Mouse (Mus musculus) forebrain, embryonic 13.5 days (tissue): ENCODE measurements around the gene Scrn1. TPM values are rescaled to one million over a fixed set of nuclear protein-coding genes. Genes with fewer than 3 reads are reported as not detected.
A peak's percentile ranks its signal among the peaks of the same experiment; 100 is the strongest.

Experiments
- ATAC-seq: fragments of 200-750 bp; cut with Nextera tagmentation; 2 replicates; pipeline ENCODE4 v1.8.0; 2017
- H3K27ac ChIP-seq: fragments of 300-500 bp; sonication (generic); 2 replicates; pipeline ENCODE4 v1.5.1; 2015; ENCODE audit warnings: inconsistent platforms, mild to moderate bottlenecking, moderate library complexity
- H3K27me3 ChIP-seq: fragments of 300-500 bp; sonication (generic); 2 replicates; pipeline ENCODE4 v1.6.1; 2015; ENCODE audit warnings: mild to moderate bottlenecking, inconsistent platforms
- H3K36me3 ChIP-seq: fragments of 300-500 bp; sonication (generic); 2 replicates; pipeline ENCODE4 v1.6.1; 2015; ENCODE audit warnings: mild to moderate bottlenecking, inconsistent platforms; ENCODE audit not compliant: poor library complexity, severe bottlenecking
- H3K4me1 ChIP-seq: fragments of 300-500 bp; sonication (generic); 2 replicates; pipeline ENCODE4 v1.6.1; 2015; ENCODE audit warnings: inconsistent platforms
- H3K4me2 ChIP-seq: fragments of 300-500 bp; sonication (generic); 2 replicates; pipeline ENCODE4 v1.6.1; 2015; ENCODE audit warnings: inconsistent platforms, mild to moderate bottlenecking, moderate library complexity
- H3K4me3 ChIP-seq: fragments of 300-500 bp; sonication (generic); 2 replicates; pipeline ENCODE4 v1.5.1; 2015; ENCODE audit warnings: mild to moderate bottlenecking, inconsistent platforms
- H3K9ac ChIP-seq: fragments of 300-500 bp; sonication (generic); 2 replicates; pipeline ENCODE4 v1.6.1; 2015; ENCODE audit warnings: mild to moderate bottlenecking, inconsistent platforms
- H3K9me3 ChIP-seq: fragments of 300-500 bp; sonication (generic); replicated peaks from 2 replicates; pipeline ENCODE4 v1.6.1; 2016; ENCODE audit warnings: inconsistent platforms
- whole genome bisulfite sequencing: fragments of 180-500 bp; shearing (Covaris S2); methylation state at CpG from one replicate; pipeline ENCODE4 v1.1.7; 2015; 5-methylcytosine and 5-hydroxymethylcytosine counted together
- polyA plus RNA-seq: library from polyadenylated mRNA; unstranded; fragments of >200 nt; fragmentation: Nextera tagmentation; extraction: Ambion mirVana; gene quantifications from 2 replicates; pipeline ENCODE4 v1.2.1, GENCODE M21; 2015

Gene Scrn1
- polyA plus RNA-seq, 1 experiment from 2014 or later = 129 TPM

- Histone ChIP-seq H3K36me3 (no peaks in the 10 kb centered on the region), H3K9ac (peak overlapping the region; percentile 77), H3K27me3 (no peaks in the 10 kb centered on the region), H3K4me1 (peaks cover 73% of the 10 kb centered on the region), H3K27ac (peak overlapping the region; percentile 31; the same call in 1 of the 2 replicates), H3K4me2 (peak overlapping the region; percentile 77), H3K9me3 (no peaks in the 10 kb centered on the region), H3K4me3 (peak overlapping the region; percentile 80)
- 86% methylated on average over 4 of the region's 4 CpGs for WGBS
- ATAC-seq = no peak
These were observed 2.7 kb downstream of the Scrn1 start for GRCm38 (mm10) chr6:54563561-54563960.

GRCm38 (mm10) chr6:54562018-54562809, 4.1 kb downstream of the Scrn1 start:
- Histone ChIP-seq H3K36me3 (peaks cover 4% of the 10 kb centered on the region; the same call in 1 of the 2 replicates), H3K9me3 (no peaks in the 10 kb centered on the region), H3K27ac (no peak overlapping the region), H3K4me2 (peak overlapping the region; percentile 29; the same call in 1 of the 2 replicates), H3K27me3 (no peaks in the 10 kb centered on the region), H3K9ac (no peak overlapping the region), H3K4me1 (peaks cover 66% of the 10 kb centered on the region), H3K4me3 (no peak overlapping the region)
- no peak for ATAC-seq
- WGBS = 79% methylated on average over 17 of the region's 17 CpGs

GRCm38 (mm10) chr6:54558466-54558865, 7.8 kb downstream of the Scrn1 start:
- Histone ChIP-seq H3K27me3 (no peaks in the 10 kb centered on the region), H3K9me3 (no peaks in the 10 kb centered on the region), H3K9ac (no peak overlapping the region), H3K4me1 (peaks cover 68% of the 10 kb centered on the region), H3K4me2 (no peak overlapping the region), H3K27ac (no peak overlapping the region; the same call in 1 of the 2 replicates), H3K36me3 (peaks cover 4% of the 10 kb centered on the region; the same call in 1 of the 2 replicates), H3K4me3 (no peak overlapping the region)
- no peak for ATAC-seq
- WGBS = 72% methylated on average over 7 of the region's 7 CpGs

- peaks cover 69% of the 10 kb centered on the region for H3K4me1 ChIP-seq
These were observed 8.6 kb downstream of the Scrn1 start for GRCm38 (mm10) chr6:54557671-54558070.

GRCm38 (mm10) chr6:54555816-54556215, 10.5 kb downstream of the Scrn1 start:
- H3K4me1 ChIP-seq = peaks cover 81% of the 10 kb centered on the region
- no peaks in the 10 kb centered on the region for H3K27me3 ChIP-seq
- H3K4me3 ChIP-seq = no peak overlapping the region
- no peak for ATAC-seq
- WGBS = 24% methylated on average over 1 of the region's 1 CpGs
- H3K36me3 ChIP-seq = peaks cover 4% of the 10 kb centered on the region; the same call in 1 of the 2 replicates
- H3K4me2 ChIP-seq = 0 out of 2 replicates have a peak overlapping the region, but pooled peaks have one; percentile 37
- H3K9ac ChIP-seq = no peak overlapping the region
- peak overlapping the region; percentile 88 for H3K27ac ChIP-seq
- no peaks in the 10 kb centered on the region for H3K9me3 ChIP-seq

More at GRCm38 (mm10) chr6:54557671-54558070, 8.6 kb downstream of the Scrn1 start:
- H3K27ac ChIP-seq = no peak overlapping the region
- H3K4me3 ChIP-seq = no peak overlapping the region
- no peak for ATAC-seq
- H3K9me3 ChIP-seq = no peaks in the 10 kb centered on the region
- peaks cover 4% of the 10 kb centered on the region; the same call in 1 of the 2 replicates for H3K36me3 ChIP-seq
- H3K4me2 ChIP-seq = no peak overlapping the region
- 93% methylated on average over 7 of the region's 7 CpGs for WGBS
- no peaks in the 10 kb centered on the region for H3K27me3 ChIP-seq
- H3K9ac ChIP-seq = no peak overlapping the region

- H3K4me3 ChIP-seq = no peak overlapping the region
- H3K36me3 ChIP-seq = peaks cover 4% of the 10 kb centered on the region; the same call in 1 of the 2 replicates
- ATAC-seq = peak; percentile 78
- H3K4me2 ChIP-seq = peak overlapping the region; percentile 37
- WGBS = 5% methylated on average over 8 of the region's 8 CpGs
- peak overlapping the region; percentile 10; the same call in 1 of the 2 replicates for H3K9ac ChIP-seq
- peak overlapping the region; percentile 88 for H3K27ac ChIP-seq
- peaks cover 84% of the 10 kb centered on the region for H3K4me1 ChIP-seq
- no peaks in the 10 kb centered on the region for H3K27me3 ChIP-seq
- H3K9me3 ChIP-seq = no peaks in the 10 kb centered on the region
These were observed 11.8 kb downstream of the Scrn1 start for GRCm38 (mm10) chr6:54554341-54555110.

- Histone ChIP-seq H3K4me1 (peaks cover 86% of the 10 kb centered on the region), H3K9ac (no peak overlapping the region), H3K36me3 (peaks cover 4% of the 10 kb centered on the region), H3K9me3 (no peaks in the 10 kb centered on the region), H3K27ac (peak overlapping the region; percentile 88), H3K4me3 (no peak overlapping the region), H3K4me2 (peak overlapping the region; percentile 37), H3K27me3 (no peaks in the 10 kb centered on the region)
- no peak for ATAC-seq
- 24% methylated on average over 2 of the region's 2 CpGs for WGBS
These were observed 12.7 kb downstream of the Scrn1 start for GRCm38 (mm10) chr6:54553632-54554031.

- peak; percentile 88 for ATAC-seq
- Histone ChIP-seq H3K36me3 (peaks cover 4% of the 10 kb centered on the region), H3K9ac (no peak overlapping the region), H3K9me3 (no peaks in the 10 kb centered on the region), H3K4me2 (peak overlapping the region; percentile 27), H3K27ac (peak overlapping the region; percentile 88), H3K4me3 (no peak overlapping the region), H3K4me1 (peaks cover 87% of the 10 kb centered on the region), H3K27me3 (no peaks in the 10 kb centered on the region)
- WGBS = 3% methylated on average over 9 of the region's 9 CpGs
These were observed 13.4 kb downstream of the Scrn1 start for GRCm38 (mm10) chr6:54552721-54553413.

- H3K36me3 ChIP-seq = peaks cover 4% of the 10 kb centered on the region; the same call in 1 of the 2 replicates
- H3K4me2 ChIP-seq = no peak overlapping the region
- H3K4me1 ChIP-seq = peaks cover 79% of the 10 kb centered on the region
- H3K27me3 ChIP-seq = no peaks in the 10 kb centered on the region
- H3K9me3 ChIP-seq = no peaks in the 10 kb centered on the region
- no peak overlapping the region for H3K9ac ChIP-seq
- H3K27ac ChIP-seq = no peak overlapping the region
- no peak overlapping the region for H3K4me3 ChIP-seq
- WGBS = 64% methylated on average over 6 of the region's 7 CpGs
- no peak for ATAC-seq
These were observed 15.4 kb downstream of the Scrn1 start for GRCm38 (mm10) chr6:54550801-54551323.

GRCm38 (mm10) chr6:54549311-54549710, 17.0 kb downstream of the Scrn1 start:
- no peak overlapping the region for H3K27ac ChIP-seq
- 52% methylated on average over 4 of the region's 4 CpGs for WGBS
- no peak overlapping the region for H3K4me3 ChIP-seq
- H3K9me3 ChIP-seq = no peaks in the 10 kb centered on the region
- H3K4me2 ChIP-seq = no peak overlapping the region
- peaks cover 16% of the 10 kb centered on the region for H3K36me3 ChIP-seq
- H3K4me1 ChIP-seq = peaks cover 63% of the 10 kb centered on the region
- H3K27me3 ChIP-seq = no peaks in the 10 kb centered on the region
- 0 out of 2 replicates have a peak overlapping the region, but pooled peaks have one; percentile 17 for H3K9ac ChIP-seq
- ATAC-seq = no peak

GRCm38 (mm10) chr6:54548314-54549019, 17.8 kb downstream of the Scrn1 start:
- no peak for ATAC-seq
- no peak overlapping the region for H3K4me3 ChIP-seq
- no peaks in the 10 kb centered on the region; the same call in 1 of the 2 replicates for H3K9me3 ChIP-seq
- H3K9ac ChIP-seq = no peak overlapping the region
- H3K4me1 ChIP-seq = peaks cover 55% of the 10 kb centered on the region
- 51% methylated on average over 13 of the region's 13 CpGs for WGBS
- H3K27me3 ChIP-seq = no peaks in the 10 kb centered on the region
- peaks cover 24% of the 10 kb centered on the region for H3K36me3 ChIP-seq
- 0 out of 2 replicates have a peak overlapping the region, but pooled peaks have one; percentile 4 for H3K4me2 ChIP-seq
- H3K27ac ChIP-seq = peak overlapping the region; percentile 69
